Mouse (Mus musculus): ENCODE data around the gene Ntn4.

Ntn4 gene

DNA sequence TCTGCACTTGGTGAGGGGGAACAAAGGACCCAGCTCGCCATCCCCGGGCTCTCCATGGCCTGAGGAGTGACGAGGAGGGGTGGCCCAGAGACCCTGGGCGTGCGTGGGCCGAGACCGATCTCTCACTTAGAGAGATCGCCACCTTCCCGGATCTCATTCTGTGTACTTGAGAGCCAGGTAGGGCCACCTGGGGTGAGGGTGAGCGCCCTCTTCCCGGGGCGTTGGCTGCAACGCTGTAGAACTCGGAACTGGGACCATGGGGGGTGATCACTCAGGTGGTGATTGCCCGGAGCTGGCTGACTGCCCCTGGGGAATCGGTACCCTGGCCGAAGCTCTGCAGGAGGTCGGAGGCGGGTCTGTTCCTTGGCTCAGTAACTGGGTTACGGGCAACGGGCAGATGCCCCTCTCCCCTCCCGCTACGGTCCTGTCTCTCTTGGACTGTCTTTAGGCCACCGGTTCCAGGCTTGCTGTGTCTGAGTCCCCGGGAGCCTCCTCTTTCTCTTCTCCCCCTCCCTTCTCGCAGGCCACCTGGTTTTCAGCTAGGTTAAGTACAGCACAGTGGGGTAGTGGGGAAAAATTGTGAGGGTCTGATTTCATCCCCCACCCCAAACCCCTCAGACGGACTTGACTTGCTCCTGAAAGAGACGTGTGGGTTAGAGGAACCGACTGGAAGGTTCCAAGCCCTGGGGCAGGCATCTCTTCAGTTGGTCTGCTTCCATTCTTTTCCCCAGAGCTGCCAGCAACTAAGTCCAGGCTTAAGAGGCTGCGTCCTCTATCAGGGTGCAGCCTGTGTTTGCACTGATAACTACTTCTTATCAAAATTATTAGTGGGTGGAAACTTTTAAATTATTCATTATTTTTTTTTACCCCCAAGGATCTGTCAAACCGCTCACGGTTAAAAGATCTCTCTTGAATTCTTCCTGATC lies 1.6 kb downstream of the Ntn4 start:
- peak; percentile 9 to 11 for DNase-seq (ENCODE audit: low spot score in 2 of 2)

DNA sequence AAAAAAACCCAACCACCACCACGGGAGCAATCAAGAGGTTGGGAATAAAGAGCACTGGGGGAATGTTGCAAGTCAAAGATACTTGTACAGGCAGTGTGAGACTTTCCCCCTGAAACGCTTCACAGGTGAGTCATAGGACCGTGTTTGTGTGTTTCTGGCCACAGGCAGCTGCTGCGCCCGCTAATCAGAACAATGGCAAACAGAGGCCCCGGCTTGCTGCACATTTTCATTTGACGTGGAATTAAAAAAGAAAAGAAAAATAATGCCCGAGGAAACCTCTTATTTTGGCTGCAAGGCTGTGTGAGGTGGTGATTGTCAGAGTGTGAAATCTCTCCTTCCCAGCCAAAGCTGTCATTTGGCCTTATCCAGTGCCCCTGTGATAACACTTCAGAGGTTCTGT lies 2.4 kb downstream of the Ntn4 start:
- DNase-seq (ENCODE audit: low spot score in 2 of 2) = no peak

DNA sequence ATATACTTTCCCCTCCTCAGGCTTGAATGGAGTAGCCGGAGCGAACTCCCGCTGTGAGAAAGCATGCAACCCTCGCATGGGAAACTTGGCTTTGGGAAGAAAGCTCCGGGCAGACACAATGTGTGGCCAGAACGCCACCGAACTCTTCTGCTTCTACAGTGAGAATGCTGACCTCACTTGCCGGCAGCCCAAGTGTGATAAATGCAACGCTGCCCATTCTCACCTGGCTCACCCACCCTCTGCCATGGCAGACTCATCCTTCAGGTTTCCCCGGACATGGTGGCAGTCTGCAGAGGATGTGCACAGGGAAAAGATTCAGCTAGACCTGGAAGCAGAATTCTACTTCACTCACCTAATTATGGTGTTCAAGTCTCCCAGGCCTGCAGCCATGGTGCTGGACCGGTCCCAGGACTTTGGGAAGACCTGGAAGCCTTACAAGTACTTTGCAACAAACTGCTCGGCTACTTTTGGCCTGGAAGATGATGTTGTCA lies 4.0 kb downstream of the Ntn4 start:
- DNase-seq (ENCODE audit: low spot score in 2 of 2) = no peak

DNA sequence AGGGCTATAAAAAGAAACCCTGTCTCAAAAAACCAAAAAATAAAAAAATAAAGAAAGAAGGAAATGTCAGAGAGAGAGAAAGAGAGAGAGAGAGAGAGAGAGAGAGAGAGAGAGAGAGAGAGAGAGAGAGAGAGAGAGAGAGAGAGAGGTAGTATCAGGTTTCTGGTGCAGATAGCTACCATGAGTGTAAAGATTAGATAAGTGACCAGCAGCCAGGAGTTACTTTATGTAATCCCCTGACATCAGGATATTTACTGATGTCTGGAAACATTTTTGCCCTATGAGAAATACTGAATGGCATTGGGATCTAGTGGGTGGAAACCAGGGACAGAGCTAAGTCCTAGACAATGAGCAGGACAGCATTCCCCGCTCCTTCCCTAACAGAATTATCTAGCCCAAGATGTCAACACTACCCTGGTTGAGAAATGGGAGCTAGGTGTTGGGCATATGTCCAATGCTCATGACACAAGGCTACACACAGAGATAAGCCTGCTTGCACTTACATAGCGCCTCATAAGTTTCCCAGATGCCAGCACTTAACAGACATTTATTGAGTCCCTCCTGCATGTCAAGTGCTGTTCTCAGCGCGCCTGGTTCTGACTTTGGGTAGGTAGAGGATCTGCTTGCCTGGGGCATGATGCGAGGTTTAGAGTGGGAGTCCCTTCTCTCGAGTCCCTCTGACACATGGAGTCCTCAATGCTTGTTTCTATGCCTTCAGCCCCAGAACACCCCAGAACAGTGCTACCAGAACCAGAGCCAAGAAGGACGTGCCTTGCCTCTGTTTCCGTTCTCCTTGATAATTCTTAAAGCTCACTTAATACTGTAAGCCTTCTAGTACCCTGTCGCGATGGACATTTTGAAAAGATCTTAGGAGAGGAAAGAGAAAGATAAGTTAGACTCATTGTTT lies 7.4 kb downstream of the Ntn4 start:
- DNase-seq (ENCODE audit: low spot score in 2 of 2) = no peak

DNA sequence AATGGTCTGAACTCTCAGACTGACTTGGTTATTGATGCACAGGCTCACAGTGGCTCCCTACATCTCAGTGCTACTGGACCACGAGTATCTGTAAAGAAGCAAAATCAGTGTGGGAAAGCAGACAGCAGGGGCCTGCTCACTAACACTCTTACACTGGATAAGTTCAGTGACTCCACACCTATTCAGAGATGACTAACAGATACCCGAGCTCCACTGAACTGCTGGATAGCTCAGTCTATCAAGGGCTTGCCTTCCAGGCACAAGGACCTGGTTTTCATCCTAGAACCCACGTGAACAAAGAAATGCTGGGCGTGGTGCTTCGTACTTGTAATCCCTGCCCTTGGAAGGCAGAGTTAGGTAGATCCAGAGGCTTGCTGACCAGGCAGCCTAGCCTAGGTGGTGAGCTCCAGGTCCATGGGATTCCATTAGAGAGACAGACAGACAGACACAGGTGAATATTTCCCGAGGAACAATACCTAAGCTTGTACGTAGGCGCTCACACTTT lies 8.2 kb downstream of the Ntn4 start:
- DNase-seq (ENCODE audit: low spot score in 2 of 2) = no peak

DNA sequence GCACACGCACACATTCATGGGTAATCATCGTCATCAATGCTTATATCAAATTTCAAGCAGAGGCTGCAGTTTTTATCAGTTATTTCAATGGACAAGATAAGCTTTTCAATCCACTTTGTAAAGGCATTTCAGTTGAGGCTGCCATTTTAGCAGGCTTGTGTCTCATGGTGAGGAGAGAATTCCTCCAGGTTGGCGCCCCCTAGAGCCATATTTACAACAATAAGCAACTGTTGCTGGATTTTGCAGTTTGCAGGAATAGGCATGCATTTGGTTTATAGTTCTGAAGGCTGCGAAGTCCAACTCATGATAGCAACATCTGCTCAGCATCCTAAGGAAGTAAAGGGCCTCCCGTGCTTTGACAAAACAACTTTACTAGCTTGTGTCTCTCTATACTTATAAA lies 8.6 kb downstream of the Ntn4 start:
- no peak for DNase-seq (ENCODE audit: low spot score in 2 of 2)

DNA sequence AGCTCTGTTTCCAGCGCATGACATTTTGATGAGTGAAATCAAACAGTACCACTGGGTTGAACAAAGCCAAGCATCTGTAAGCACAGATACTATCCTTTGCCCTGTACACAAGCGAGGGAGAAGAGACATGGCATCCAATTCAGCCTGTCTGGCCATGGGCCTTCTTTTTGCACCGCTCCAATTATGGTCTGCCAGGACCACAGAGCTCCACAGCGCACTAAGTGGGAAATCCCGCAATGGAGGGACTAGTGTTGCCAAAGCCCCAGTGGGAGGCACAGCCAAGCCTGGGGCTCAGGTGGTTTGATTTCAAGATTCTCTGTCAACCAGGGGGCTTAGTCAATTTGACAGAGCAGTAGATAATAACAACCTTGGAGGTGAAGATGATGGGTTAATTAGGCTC lies 9.1 kb downstream of the Ntn4 start:
- DNase-seq (ENCODE audit: low spot score in 2 of 2) = no peak

DNA sequence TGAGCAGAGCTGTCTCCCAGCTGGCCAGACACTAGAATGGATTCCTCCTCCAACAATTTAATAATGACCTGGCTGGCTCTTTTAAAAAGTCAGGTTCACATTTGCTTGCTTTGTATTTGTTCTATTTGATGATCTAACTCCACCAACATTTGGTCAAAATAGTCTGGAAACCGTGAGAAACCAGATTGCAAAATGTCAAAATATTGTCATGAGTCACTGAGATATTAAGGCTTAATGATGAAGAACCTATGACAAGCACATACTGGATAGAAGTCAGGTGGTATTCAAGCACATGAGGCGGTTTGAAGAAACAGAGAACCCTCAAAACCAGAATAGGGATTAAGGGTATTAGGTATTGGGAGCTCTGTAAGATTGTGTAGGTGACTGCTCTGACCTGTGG lies 12.8 kb downstream of the Ntn4 start:
- DNase-seq (ENCODE audit: low spot score in 2 of 2) = no peak

DNA sequence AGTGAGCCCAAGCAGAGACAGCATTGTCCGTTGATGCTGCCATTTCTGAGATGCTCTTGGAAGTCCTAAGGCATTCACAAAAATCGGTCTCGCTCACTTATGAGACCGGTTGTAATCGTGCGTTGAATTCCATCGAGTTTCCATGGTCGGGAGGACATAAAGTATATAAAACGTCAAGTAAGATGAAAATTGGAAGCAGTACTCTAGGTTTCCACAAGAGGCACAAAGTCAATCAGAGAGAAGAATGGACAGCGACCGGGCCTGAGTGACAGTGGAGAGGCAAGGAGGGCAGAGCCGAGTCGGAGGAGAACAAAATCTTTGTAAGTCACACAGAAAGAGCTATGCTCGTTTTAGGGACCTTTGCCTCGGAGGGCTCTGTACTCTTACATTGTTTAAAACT lies 14.9 kb downstream of the Ntn4 start:
- no peak for DNase-seq (ENCODE audit: low spot score in 2 of 2)

DNA sequence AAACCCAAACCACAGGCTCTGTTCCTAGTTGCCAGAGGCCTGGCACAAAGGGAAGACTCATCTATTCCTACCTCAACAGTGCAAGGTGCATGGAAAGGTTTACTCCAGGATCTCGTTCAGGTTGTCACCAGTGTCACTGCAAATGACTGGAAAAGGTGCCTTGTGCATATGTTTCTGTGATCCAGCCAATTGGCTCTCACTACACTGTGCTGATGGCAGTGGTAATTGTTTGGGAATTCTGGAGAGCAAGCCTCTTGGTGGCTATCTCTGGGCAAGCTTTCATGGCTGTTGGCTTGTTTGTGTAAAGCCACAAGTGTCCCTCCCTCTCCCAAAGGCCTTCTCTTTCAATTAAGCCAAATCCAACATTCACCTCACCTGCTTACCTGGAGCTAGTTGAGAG lies 19.3 kb downstream of the Ntn4 start:
- no peak for DNase-seq (ENCODE audit: low spot score in 2 of 2)

DNA sequence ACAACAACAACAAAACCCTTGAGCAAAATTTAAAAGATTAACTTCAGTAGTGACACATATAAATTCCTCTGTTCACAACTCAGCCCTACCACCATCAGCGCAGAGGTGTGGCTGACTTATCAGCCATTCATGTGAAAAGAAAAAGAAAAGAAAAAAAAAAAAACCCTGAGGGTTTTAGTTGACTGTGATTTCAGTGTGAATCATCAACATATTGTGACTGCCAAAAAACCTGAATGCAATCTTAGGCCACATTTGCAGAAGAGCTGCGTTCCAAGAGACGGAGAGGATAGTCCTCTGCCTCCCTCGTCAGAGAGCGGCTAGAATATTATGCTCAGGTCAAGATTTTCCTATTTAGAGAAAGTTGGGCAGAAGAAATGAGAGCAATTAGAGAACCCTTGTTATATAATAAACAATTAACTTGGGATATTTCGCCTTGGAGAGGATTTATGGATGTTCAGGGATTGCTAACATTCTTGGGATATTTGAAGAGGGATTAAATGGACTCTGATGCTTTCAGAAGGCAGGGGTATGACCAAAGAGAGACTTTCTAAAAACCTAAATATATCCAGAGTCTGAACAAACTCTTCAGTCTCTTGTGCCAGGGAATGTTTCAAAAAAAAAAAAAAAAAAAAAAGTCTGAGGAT lies 21.0 kb downstream of the Ntn4 start:
- DNase-seq (ENCODE audit: low spot score in 2 of 2) = peak in 1 of 2 experiments; percentile 16

DNA sequence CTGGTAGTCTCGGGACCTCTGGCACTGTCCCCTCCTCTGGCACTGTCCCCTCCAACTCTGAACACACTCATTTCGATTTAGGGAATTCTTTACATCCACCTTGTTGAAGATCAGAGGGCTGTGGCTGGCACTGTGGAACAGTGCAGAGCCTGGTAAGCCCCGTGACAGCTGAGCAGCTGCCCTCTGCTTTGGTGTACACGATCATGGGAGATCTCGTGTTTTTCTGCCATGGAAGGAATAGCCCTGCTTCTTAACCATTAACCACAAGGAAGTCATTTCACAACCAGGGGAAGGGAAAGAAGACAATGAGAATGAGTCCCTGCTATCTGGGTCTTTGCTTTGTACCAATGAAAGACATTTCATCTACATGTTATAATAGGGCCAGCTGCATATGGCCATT lies 21.5 kb downstream of the Ntn4 start:
- no peak for DNase-seq (ENCODE audit: low spot score in 2 of 2)

DNA sequence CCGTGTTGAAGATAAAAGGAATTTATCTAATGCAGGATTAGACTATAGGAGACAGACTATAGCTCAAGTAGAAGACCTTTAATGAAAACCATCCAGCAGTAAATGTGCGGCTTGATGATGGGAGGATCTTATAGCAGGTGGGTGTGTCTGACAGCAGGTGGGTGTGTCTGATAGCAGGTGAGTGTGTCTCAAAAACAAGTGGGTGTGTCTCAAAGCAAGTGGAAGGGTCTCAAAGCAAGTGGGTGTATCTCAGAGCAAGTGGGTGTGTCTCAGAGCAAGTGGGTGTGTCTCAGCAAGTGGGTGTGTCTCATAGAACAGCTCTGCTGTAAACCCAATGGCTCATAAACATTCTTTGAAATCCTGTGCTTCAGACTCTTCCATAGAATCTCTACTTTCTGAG lies 25.7 kb downstream of the Ntn4 start:
- no peak for DNase-seq (ENCODE audit: low spot score in 2 of 2)

DNA sequence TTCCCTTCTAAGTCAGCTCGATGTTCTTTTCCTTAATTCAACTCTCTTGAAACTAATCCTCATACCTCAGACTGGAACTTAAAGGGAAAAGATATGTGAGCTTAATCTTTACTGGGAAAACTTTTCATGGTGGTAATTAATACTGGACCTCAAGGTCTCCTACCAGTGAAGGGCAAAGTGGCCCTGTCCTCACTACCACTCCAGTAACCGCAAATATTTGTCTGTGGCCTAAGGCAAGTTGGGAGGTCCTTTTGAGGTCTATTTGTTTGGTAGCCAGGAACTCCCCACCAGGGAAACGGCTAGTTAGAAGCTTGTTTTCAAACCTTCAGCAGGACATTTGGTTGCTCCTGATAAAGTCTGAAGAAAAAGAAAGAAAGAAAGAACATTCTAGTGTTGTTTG lies 26.5 kb downstream of the Ntn4 start:
- no peak for DNase-seq (ENCODE audit: low spot score in 2 of 2)

DNA sequence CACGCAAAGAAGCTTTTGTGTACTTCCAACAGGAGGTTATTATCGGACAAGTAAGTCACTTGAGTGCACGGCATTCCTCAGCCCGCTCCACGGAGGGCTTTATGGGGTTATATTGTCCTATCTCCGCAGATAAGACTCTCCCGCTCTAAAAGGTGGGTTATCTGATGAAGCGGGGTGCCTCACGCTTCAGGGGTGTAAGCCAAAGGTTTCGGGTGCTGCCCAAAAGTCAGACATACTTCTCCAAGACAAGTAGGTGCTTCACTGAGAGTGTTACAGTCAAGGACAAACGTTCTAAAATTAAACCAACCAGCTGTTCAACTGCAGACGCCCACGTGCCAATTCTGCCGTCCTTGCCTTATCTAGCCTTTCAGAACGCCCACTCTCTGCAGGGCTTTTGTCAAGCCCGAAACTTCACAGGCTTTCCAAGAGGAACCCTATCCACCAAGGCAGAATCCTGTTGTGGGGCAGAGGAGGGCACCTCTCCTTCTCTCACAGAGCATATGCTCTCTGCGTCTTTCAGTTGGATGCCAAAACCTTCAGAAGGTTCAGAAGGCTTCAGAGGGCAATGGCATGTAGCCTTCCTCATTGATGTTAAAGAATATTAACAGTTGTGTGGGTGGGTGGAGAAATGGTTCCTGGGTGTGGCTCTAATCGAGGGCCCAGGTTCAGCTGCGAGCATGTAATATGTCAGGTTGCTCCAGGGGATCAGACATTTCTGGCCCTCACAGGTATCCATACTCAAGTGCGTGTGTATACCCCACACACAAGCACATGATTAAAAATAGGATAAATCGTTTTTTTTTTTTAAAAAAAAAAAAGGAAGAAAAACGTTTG lies 32.4 kb downstream of the Ntn4 start:
- peak; percentile 55 to 79 for DNase-seq (ENCODE audit: low spot score in 2 of 2)

DNA sequence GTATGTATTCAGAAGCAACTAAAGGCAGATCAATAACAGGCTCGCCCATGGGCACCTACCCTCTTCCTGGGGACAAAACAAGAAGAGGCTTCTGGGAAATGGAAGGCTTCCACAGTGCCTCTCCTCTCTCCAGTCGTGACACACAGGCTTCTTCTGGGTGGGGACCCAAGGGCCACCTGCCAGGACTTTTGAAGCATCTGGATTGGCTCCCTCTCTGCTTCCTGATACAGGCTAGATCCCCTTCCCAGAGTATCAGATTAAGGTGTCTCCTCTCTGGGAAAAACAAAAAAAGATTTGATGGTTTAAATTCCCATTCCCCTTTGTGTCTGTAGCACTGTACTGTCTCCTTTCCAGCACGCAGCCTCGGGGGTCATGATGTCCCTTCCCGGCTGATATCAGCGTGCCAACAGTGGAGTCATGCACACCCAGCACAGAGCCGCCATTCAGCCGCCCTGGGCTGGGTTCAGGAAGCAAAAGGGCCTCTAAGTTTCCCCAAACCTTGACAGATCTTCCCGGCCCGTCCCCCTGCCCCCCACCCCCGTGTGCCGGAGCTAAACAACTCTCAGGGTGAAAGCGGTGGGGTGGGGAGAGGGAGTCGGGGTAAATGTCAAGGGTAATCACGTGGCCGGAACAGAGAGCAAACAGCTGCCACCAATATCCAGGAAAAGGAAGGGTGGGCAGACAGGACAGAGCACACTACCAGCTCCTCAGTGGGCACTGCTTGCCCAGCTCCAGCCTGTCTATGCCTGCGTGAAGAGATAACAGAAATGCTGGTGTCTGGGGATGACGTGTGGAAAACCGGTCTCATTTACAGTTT lies 38.9 kb downstream of the Ntn4 start:
- DNase-seq (ENCODE audit: low spot score in 2 of 2) = no peak

DNA sequence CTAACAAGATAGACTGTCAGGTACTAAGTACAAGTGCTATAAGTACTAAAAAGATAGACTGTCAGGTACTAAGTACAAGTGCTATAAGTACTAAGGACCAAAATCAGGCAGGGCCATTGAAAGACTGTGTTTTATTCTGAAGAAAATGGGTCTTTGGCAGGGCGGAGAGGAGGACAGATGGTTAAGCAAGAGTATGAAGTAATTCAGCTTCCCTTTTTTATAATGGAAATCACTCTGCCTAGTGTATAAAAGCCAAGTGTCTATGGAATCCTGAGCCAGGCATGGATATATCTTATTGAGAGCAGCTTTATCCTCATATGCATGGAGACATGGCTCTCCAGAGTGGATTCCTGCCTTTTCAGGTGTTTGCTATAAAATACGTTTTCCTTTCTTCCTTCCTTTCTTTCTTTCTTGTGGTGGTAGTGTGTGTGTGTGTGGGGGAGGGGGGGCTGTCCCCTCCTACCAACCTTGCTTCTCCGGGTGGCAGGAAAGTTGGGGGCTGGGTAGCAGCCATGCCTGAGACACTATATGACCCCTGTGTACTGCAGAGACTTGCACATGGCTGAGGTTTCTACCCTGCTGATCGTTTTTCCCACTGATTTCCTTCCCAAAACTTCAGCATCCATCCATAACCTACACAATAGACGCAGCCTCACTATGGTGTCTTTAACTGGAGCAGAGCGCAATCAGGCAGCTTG lies 40.3 kb downstream of the Ntn4 start:
- no peak for DNase-seq (ENCODE audit: low spot score in 2 of 2)

DNA sequence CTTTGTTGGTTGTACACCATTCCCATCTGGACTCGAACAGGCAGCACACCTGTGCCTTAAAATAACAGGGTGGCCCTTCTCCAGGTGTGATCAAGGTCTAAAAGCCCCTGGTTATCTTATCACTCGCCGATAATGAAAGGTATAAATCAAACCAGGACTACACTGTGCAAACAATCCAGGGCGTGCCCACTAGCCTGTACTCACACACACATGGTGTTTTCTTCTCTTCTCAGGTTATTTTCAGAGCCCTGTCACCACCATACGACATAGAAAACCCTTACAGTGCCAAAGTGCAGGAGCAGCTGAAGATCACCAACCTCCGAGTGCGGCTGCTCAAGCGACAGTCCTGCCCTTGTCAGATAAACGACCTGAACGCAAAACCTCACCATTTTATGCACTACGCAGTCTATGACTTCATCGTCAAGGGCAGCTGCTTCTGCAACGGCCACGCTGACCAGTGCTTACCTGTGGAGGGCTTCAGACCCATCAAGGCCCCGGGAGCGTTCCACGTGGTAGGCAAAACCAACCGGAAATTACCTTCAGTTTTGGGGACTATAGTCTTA lies 41.8 kb downstream of the Ntn4 start:
- DNase-seq (ENCODE audit: low spot score in 2 of 2) = no peak

DNA sequence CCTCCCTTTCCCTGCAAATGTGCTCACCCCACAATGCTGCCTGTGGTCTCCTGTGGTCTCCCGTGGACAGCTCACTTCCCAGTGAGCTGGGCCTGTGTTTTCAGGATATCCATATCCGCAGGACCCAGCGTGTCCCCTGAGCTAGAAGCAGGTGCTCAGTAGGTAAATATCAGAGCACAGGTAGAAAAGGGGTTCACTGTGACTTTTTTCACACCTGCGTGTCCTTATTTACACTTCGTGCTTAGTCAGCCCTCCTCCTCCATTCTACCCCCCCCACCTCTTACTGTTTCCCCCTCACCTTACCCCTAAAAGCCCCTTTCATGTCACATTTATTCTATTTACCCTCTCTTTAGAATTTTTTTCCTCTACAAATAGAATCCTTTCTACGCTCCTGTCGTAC lies 42.7 kb downstream of the Ntn4 start:
- DNase-seq (ENCODE audit: low spot score in 2 of 2) = no peak
